Mouse (Mus musculus) brain, embryonic 14.5 days (tissue): ENCODE data around the gene Tubg1.

Experiments
- CTCF ChIP-seq: fragments of 200-500 bp; IDR thresholded peaks from 2 replicates; pipeline ENCODE4 v1.5.1; 2012; ENCODE audit warnings: inconsistent platforms, mild to moderate bottlenecking, moderate library complexity, borderline replicate concordance; ENCODE audit not compliant: insufficient read depth, insufficient read length; ENCODE audit errors: extremely low read depth
- POLR2A ChIP-seq: fragments of 200-500 bp; IDR thresholded peaks from 2 replicates; pipeline ENCODE4 v1.6.1; 2012; ENCODE audit warnings: mild to moderate bottlenecking, inconsistent platforms, borderline replicate concordance; ENCODE audit not compliant: poor library complexity, insufficient read depth, insufficient read length, severe bottlenecking; ENCODE audit errors: extremely low read depth

DNA sequence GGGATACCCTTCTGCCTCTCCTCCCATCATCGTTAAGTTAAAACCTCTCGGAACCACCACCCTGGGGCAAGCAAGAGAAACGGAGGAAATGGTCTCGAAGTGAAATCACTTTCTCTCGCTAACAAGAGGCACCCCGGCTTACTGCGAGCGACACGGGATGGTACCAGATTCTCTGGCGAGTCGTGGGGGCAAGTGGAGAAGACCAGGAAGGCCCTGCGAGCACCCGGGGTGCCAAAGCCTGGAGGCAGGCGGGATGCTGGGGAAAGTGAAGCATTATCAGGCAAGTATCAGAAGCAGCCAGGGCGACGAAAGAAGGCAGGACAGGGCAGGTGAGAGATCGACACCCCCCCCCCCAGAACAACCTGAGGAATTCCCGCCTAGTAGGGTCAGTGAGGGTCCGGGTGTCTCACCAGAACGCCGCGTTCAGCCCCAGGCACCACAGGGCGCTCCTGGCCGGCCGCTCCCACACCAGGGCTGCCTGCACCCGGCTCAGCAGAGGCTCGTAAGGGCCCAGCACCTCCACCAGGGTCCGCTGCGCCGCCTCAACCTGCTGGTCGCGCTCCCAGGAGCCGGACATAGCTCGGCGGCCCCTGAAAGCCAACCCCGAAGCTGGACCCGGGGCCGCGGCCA is 492 bp upstream of the Tubg1 start:
- TF ChIP-seq POLR2A (no peak), CTCF (no peak)
